Mouse (Mus musculus): ENCODE measurements around the gene Gata5.

Gene Gata5

DNA sequence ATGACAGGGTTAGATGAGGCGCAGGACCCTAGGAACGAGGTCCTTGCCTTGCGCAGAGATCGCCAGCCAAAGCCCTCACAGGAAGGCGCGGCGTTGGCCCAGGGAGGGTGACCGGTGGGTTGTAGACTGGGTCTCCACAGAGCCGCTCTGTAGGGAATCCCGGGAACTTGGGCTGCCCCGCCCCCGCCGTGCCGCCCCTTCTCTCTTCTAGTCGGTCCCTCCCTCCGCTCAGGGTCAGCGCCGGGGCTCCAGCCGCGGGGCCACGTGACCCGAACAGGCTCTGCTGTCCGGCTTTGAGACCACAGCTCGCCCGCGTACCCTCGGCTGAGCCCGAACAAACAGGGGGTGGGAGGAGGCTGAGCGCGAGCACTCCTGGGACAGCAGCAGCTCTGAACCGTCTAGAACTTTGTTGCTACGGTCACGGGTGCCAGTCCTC lies at the start of gene Gata5:
TSS of gene Gata5 (minus strand) at position 149 of the 436 bp plus-strand sequence.
- no peak for DNase-seq (ENCODE audit: low read depth)

DNA sequence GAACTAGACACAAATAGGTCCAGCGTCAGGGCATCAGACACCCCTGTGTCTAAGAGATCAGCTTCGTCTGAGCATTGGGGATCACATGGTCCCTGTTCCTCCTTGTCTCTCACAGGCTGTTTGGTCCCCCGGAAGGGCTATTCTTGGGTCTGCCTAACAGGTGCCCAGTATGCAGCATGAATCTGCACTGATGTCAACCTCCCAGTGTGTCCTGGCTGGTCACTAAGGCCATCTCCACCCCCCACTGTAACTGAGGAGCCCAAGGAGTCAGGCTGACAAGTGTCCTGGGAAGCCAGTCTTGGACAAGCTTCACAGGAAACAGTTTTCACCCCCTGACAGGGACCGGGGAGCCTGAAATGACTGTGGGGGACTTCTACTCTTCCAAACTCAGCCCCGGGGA lies 42.2 kb upstream of the Gata5 start:
- no peak for DNase-seq (ENCODE audit: low read depth)

GRCm38 (mm10) chr2:180373256-180373655 lies 38.8 kb upstream of the Gata5 start:
- no peak for DNase-seq (ENCODE audit: low read depth)

DNA sequence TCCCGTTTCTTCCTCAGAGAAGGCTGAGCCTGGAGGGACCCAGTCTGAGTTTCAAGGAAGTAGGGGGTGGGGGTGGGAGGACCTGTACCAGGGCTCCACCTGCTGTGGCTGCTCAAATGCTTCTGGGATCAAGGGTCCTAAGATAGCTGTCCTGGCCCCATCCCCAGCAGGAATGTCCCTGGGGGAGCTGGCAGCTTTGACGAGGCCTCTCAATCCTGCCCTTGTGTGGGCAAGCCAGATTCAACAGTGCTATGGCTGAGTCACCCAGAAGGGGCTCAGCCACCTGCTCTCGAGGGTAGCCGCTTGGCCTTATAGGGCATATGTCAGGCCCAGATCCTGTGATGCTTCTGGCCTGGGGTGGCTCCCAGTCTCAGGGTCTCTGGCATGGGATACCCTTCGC lies 33.9 kb upstream of the Gata5 start:
- DNase-seq (ENCODE audit: low read depth): no peak

GRCm38 (mm10) chr2:180367350-180367749 lies 32.9 kb upstream of the Gata5 start:
- no peak for DNase-seq (ENCODE audit: low read depth)

GRCm38 (mm10) chr2:180363434-180363720 lies 28.9 kb upstream of the Gata5 start:
- DNase-seq (ENCODE audit: low read depth): no peak

DNA sequence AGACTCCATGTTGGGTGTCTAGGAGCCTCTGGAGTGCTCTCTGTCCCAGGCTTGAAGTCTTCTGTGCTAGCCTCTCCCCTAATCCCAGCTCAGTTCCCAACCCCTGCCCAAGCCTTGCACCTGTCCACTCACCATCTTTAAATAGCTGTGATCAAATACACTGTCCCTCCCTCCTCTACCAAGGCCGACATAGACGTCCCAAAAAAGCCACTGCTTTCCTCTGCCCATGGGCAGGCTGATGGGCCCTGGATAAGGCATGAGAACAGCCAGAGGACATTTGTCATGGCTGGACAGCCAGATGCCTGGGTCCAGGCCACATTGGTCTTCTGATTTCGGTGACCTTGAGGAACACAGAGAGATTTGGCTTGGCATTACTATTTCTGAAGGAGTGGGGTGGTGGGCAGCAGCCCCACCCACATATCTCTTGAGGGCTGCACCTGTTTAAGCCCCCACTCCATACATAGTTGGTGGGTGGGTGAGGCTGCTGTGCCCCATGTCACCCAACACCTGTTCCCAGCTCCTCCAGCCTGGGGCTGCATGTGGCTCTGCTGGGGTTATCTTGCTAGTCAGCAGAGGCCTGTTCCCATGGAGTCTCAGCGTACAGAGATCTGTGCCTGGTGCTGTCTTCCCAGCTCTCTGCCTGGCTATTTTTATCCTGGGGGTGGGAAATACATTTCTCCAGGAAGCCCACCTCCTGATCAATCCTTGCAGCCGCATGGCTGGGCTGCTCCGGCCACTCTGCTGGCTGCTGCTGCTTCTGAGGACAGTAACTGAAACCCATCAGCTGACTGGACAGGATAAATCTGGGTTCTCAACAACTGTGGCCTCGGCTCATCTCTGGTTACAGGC lies 28.3 kb upstream of the Gata5 start:
- no peak for DNase-seq (ENCODE audit: low read depth)

DNA sequence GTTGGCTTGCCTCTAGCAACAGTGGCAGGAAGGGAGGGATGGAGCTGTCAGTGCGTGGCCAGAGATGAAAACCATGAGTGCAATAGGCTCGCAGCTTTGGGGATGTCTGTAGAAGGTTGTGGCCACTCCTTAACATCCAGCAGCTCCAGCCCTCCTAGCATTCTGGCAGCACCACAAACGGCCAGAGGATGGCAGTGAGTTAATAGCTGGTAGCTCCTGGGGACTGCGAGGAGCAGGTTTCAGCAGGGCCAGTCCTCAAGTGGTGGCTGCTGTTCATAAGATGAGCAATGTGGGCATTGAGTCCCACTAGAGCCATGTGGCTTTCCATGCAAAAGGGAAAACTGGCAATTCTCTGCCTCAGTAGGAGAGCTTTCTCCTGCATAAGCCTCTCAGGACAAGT lies 24.6 kb upstream of the Gata5 start:
- no peak for DNase-seq (ENCODE audit: low read depth)

DNA sequence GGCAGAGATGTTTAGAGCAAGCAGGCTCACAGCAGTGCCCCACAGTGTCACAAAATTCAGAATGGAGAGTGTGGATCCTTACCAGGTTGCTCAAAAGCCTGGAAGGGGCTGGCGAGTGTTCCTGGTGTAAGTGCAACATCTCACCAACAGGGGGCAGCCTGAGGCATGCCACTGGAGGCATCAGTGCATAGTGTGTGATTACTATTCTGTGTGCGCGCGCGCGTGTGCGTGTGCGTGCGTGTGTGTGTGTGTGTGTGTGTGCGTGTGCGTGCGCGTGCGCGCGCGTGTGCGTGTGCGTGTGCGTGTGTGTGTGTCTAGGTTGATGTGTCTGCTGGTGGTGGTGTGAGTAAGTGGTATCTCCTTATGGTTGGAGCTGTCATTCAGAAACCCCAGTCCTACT lies 18.8 kb upstream of the Gata5 start:
- DNase-seq (ENCODE audit: low read depth): no peak

- DNase-seq (ENCODE audit: low read depth): no peak
Measured at GRCm38 (mm10) chr2:180350700-180351099, 16.2 kb upstream of the Gata5 start.

DNA sequence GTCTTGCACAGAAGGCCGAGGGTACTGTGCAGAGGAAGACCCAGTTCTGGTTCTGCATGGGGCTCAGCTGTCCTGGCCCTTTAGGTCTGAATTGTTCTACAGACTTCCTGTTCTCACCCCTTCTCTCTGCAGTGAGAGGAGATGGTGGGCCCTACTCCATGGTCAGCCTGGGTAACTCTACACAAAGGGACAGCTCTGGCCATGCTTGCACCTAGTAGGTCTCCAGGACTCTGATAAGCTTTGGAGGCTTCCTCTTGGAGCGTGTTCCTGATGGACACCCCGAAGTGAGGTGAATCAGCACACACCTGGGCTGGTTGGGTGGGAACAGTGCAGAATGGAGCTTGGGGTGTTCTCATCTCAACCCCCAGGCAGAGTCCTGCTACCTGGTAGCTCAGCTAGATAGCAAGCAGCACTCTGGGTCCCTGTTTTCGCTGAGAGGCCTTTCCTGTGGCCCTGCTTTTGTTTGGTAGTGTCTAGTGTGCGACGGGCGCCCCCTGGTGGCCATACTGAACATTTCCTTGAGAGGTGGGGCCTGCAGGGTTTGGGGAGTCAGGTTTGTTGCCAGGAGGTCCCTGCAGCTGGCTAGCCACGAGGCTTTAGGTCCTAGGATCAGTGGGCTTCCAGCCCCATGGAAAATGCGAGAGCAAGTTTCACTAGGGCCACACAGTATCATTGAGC lies 12.5 kb upstream of the Gata5 start:
- peak; percentile 29 for DNase-seq (ENCODE audit: low read depth)

GRCm38 (mm10) chr2:180343092-180343491 lies 8.6 kb upstream of the Gata5 start:
- DNase-seq (ENCODE audit: low read depth): no peak

DNA sequence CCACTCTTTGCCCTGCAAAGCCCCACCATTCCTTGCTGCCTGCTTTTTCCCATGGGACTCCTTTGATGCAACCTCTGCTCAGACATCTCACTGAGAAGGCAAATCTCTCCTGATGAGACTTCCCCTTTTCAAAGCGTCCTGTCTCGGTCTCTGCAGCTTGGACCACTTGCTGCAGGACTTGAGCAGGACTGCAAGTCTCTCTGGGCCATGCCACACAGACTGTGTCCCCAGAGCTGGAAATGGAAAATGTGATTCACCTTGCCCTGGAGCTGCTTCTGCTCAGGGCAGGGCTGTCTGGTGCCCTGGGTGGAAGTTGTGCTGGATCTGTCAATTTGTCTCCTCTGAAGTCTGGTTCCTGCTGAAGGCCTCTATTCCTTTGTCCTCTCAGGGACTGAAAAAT lies 7.7 kb upstream of the Gata5 start:
- no peak for DNase-seq (ENCODE audit: low read depth)

DNA sequence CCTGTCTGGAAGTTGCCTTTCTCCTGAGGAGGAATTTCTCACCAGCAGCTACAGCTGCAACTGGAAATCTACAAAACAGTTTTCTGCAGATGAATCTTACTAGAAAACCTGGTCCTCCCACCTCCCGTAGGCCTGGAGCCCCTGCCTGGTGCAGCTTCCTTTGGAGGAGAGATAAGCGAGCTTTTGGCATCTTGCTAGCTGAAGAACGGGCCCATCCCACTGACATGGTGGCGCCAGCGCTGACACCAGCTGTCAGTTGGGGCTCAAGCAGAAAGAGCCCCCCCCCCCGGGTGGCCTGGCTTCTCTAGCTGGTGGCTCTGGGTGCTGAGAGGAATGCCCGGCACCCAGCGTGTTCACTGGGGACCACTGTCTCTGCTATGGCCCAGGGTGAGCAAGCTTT lies 6.7 kb upstream of the Gata5 start:
- no peak for DNase-seq (ENCODE audit: low read depth)

- no peak for DNase-seq (ENCODE audit: low read depth)
Measured at GRCm38 (mm10) chr2:180339886-180340285, 5.4 kb upstream of the Gata5 start.

GRCm38 (mm10) chr2:180333778-180334550 lies 535 bp downstream of the Gata5 start:
- DNase-seq (ENCODE audit: low read depth): no peak

GRCm38 (mm10) chr2:180329466-180329865 lies 5.0 kb downstream of the Gata5 start:
- DNase-seq (ENCODE audit: low read depth): no peak

DNA sequence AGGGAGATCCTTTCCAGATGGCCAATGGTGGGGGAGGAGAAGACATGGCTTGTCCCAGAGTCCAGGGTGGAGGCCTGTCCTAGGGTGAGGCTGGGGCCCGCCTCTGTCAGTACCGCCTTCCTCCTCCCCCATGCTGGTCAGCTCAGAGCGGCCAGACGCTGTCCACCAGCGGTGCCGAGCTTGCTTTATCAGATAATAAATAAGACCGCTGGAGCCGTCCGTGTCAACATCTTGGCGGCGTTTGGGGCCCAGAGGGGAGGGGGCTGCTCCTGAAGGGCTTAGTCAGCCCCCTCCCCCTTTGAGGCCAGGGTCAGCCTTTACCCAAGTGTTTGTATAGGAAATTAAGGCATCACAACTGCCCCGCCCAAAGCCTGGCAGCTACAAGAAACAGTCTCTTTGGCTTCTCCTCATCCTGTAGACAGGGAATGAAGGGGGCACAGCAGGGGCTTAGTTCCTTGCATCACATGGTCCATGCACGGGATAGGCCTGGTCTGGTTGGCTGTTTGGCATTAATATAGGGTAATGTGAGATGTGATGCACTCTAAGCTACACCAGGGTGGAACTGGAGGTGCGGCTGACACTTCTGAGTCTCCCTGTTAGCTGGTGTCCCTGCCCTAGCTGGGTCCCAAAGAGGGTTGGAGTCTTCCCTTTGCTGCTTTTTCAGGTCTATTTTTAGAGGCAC lies 11.7 kb downstream of the Gata5 start:
- no peak for DNase-seq (ENCODE audit: low read depth)

DNA sequence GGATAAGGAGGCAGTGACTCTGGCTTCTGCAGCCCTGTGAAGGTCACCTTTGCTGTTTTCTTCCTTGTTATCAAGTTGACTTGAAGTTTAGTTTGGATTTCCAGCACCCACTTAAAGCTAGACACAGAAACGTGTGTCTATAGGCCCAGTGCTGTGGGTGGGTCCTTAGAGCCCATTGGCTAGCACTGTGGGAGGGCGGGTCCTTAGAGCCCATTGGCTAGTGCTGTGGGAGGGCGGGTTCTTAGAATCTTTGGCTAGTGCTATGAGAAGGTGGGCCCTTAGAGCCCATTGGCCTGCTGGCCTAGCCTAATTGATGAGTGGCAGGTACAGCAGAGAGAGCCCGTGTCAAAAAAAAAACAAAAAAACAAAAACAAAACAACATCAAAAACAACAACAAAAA lies 14.3 kb downstream of the Gata5 start:
- DNase-seq (ENCODE audit: low read depth): no peak

DNA sequence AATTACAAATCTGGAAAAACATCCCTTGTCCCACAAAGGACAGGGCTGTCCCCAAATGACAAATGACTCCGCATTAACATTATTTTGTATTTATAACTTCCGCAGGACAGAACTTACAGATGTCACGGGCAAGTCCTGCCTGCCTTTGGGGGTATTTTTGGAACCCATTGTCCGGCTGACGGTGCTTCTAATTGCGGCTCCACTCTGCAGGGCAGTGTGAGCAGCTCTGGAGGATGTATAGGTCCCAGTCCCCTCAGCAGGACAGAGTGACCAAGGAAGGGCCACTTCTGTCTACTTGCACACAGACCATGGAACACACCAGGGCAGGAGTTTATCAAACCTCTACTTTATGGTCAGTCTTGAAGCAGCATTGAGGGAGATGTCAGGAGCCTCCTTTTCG lies 16.9 kb downstream of the Gata5 start:
- no peak for DNase-seq (ENCODE audit: low read depth)

DNA sequence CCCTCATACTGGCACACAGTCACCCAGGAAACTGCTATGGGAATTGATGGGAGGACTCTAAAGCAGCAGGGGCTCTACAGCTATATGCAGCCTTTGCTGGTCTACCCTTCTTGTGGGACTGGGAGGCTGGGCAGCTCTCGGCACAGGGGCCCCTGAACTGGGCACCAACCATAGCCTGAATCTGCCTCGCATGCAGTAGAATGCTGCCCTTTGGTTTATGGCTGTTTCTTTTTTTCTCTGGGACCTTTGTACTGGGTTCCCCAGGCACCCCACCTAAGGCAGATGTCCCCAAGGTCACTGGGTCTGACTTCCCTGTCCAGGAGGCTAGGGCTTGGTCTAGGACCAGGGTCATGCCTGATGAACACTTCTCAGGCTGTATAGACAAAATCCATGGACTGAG lies 20.2 kb downstream of the Gata5 start:
- DNase-seq (ENCODE audit: low read depth): no peak

DNA sequence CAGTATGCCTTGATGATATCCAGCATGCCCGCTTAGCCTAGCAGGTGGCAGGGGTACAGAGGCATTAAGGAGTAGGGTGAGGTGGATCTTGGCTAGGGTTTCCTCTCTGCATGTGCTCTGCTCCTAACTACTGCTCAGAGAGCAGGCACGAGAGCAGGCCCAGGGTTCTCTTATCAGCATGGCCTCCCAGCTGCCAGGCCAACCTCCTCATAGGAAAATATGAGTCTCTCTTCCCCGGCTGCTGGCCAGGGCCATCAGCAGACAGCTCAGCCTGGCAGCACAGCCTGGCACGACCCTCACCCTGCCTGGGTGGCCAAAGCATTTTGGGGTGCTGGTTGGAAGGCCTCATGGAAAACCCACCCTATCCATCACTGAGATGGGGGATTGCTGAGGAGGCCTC lies 23.4 kb downstream of the Gata5 start:
- no peak for DNase-seq (ENCODE audit: low read depth)
